Mouse (Mus musculus): ENCODE results near the gene Tbx6.

The Tbx6 gene

GRCm38 (mm10) chr7:126794271-126794605 is 13.0 kb downstream of the Tbx6 start:
- DNase-seq (ENCODE audit: low spot score), result no peak

GRCm38 (mm10) chr7:126795387-126796317 is 14.4 kb downstream of the Tbx6 start:
- no peak for DNase-seq (ENCODE audit: low spot score)

- DNase-seq (ENCODE audit: low spot score), result peak; percentile 70
Measured at GRCm38 (mm10) chr7:126796350-126796932, 15.2 kb downstream of the Tbx6 start.

GRCm38 (mm10) chr7:126797411-126798126 is 16.3 kb downstream of the Tbx6 start, which contains the start of gene Fam57b:
Fam57b (plus strand) TSS chr7:126797668.
- DNase-seq (ENCODE audit: low spot score), result peak; percentile 76

- peak; percentile 68 for DNase-seq (ENCODE audit: low spot score)
Measured at GRCm38 (mm10) chr7:126798127-126799049, 17.1 kb downstream of the Tbx6 start.

GRCm38 (mm10) chr7:126799050-126799467 is 17.8 kb downstream of the Tbx6 start:
- DNase-seq (ENCODE audit: low spot score), result peak; percentile 96

GRCm38 (mm10) chr7:126799468-126800268 is 18.4 kb downstream of the Tbx6 start:
- peak; percentile 78 for DNase-seq (ENCODE audit: low spot score)

- no peak for DNase-seq (ENCODE audit: low spot score)
Measured at GRCm38 (mm10) chr7:126800269-126801056, 19.2 kb downstream of the Tbx6 start.

- DNase-seq (ENCODE audit: low spot score), result no peak
Measured at GRCm38 (mm10) chr7:126801057-126801422, 19.8 kb downstream of the Tbx6 start.

- DNase-seq (ENCODE audit: low spot score), result no peak
Measured at GRCm38 (mm10) chr7:126802134-126802889, 21.0 kb downstream of the Tbx6 start.

- DNase-seq (ENCODE audit: low spot score), result no peak
Measured at GRCm38 (mm10) chr7:126803181-126803580, 21.9 kb downstream of the Tbx6 start.

- DNase-seq (ENCODE audit: low spot score), result no peak
Measured at GRCm38 (mm10) chr7:126803751-126804150, 22.5 kb downstream of the Tbx6 start.

- no peak for DNase-seq (ENCODE audit: low spot score)
Measured at GRCm38 (mm10) chr7:126806956-126807355, 25.7 kb downstream of the Tbx6 start.

- no peak for DNase-seq (ENCODE audit: low spot score)
Measured at GRCm38 (mm10) chr7:126807405-126807804, 26.1 kb downstream of the Tbx6 start.

- peak; percentile 87 for DNase-seq (ENCODE audit: low spot score)
Measured at GRCm38 (mm10) chr7:126808703-126809455, 27.6 kb downstream of the Tbx6 start.

GRCm38 (mm10) chr7:126809723-126810369 is 28.6 kb downstream of the Tbx6 start:
- no peak for DNase-seq (ENCODE audit: low spot score)

GRCm38 (mm10) chr7:126815726-126816222 is 34.5 kb downstream of the Tbx6 start:
- no peak for DNase-seq (ENCODE audit: low spot score)

GRCm38 (mm10) chr7:126816494-126816893 is 35.2 kb downstream of the Tbx6 start:
- DNase-seq (ENCODE audit: low spot score), result no peak
